ENCODE assay signal across 12 mouse cellular contexts in genomic region chr7:16149241-16149640, GRCm38 (mm10). TPM values are rescaled to one million over a fixed set of nuclear protein-coding genes. Genes with fewer than 3 reads are reported as not detected.
DNase-seq lines count a peak whose midpoint lies in the region; ATAC-seq lines count a peak whose summit lies in the region.
"Had no signal": no experiment of that assay in that cellular context is flagged by ENCODE, and none has a peak within 500 bp of the region (broad histone marks: within the 10 kb centered on the region; RNA-seq: fewer than 3 reads in every experiment).

No protein-coding gene starts in this region.

- peak; percentile 73 for ATAC-seq in forebrain, embryonic 16.5 days

- WGBS in forebrain, embryonic 16.5 days = 46% methylated on average over 5 of the region's 5 CpGs

- H3K27ac ChIP-seq in forebrain, embryonic 16.5 days (ENCODE audit: low read length) = peak overlapping the region; percentile 54
- H3K27ac ChIP-seq: macrophage had no signal

- no peak overlapping the region for H3K4me3 ChIP-seq in forebrain, embryonic 16.5 days (replicated peaks; ENCODE audit: low read length)

- no peaks in the 10 kb centered on the region for H3K9me3 ChIP-seq in forebrain, embryonic 16.5 days (ENCODE audit: control insufficient read depth, low read length)

- no peaks in the 10 kb centered on the region for H3K27me3 ChIP-seq in forebrain, embryonic 16.5 days (replicated peaks; ENCODE audit: control insufficient read depth, insufficient read depth, low read length)

- DNase-seq in right cerebral cortex, adult 18-20 months = peak; percentile 94
- DNase-seq in right cerebral cortex, postnatal 4 days = no peak
- DNase-seq in left cerebral cortex, adult 11 months (ENCODE audit: low spot score) = peak; percentile 87
- no peak for DNase-seq in spleen, postnatal 14 days (ENCODE audit: low spot score in 2 of 2)
- DNase-seq in thymus, postnatal 36 days = no peak
- no peak for DNase-seq in ovary, postnatal 10 days (ENCODE audit: low spot score)
- DNase-seq in embryo, embryonic 9.5 days (ENCODE audit: extremely low spot score) = no peak
- DNase-seq: adrenal gland, adult 2 months; gastrocnemius, postnatal 25 days; thymus, postnatal 14 days had no signal

- H3K4me1 ChIP-seq in forebrain, embryonic 16.5 days (replicated peaks; ENCODE audit: control insufficient read depth, insufficient read depth, low read length) = peaks cover 36% of the 10 kb centered on the region

- H3K4me2 ChIP-seq in forebrain, embryonic 16.5 days (ENCODE audit: low read length) = no peak overlapping the region

- no peak overlapping the region for H3K9ac ChIP-seq in forebrain, embryonic 16.5 days (replicated peaks; ENCODE audit: low read depth, low read length)

- H3K36me3 ChIP-seq in forebrain, embryonic 16.5 days (ENCODE audit: control insufficient read depth, insufficient read depth) = no peaks in the 10 kb centered on the region; the same call in 1 of the 2 replicates

RNA-seq across cellular contexts. Expression of gene Slc8a2, which starts 19.6 kb away (rescaled TPM):
- 0.72 and 1.1 TPM in 2 replicates for polyA plus RNA-seq in forebrain, embryonic 16.5 days (2015; fragmentation: Nextera tagmentation; extraction: Ambion mirVana)
- polyA plus RNA-seq: macrophage had no signal

RNA-seq across cellular contexts. Expression of gene Meis3, which starts 25.6 kb away (rescaled TPM):
- 99.6 and 118 TPM in 2 replicates for polyA plus RNA-seq in forebrain, embryonic 16.5 days (2015; fragmentation: Nextera tagmentation; extraction: Ambion mirVana)

RNA-seq across cellular contexts. Expression of gene Kptn, which starts 29.5 kb away (rescaled TPM):
- 40.9 and 53.2 TPM in 2 replicates for polyA plus RNA-seq in forebrain, embryonic 16.5 days (2015; fragmentation: Nextera tagmentation; extraction: Ambion mirVana)

RNA-seq across cellular contexts. Expression of gene Napa, which starts 51.0 kb away (rescaled TPM):
- polyA plus RNA-seq in forebrain, embryonic 16.5 days (2015; fragmentation: Nextera tagmentation; extraction: Ambion mirVana) = 197 and 220 TPM in 2 replicates

Comparison
In these comparisons a context has a peak if more than half of its experiments do, and no peak if none do; other contexts are left out.
1. DNase-seq: peak in right cerebral cortex, adult 18-20 months (single experiment) and left cerebral cortex, adult 11 months (single experiment); none in right cerebral cortex, postnatal 4 days (single experiment), spleen, postnatal 14 days (0 of 2), thymus, postnatal 36 days (0 of 2), ovary, postnatal 10 days (single experiment) and embryo, embryonic 9.5 days (single experiment).